Comparison of ENCODE assay signal across 9 mouse cellular contexts in genomic region chr2:166175145-166175544, GRCm38 (mm10). TPM values are rescaled to one million over a fixed set of nuclear protein-coding genes. Genes with fewer than 3 reads are reported as not detected.
DNase-seq lines count a peak whose midpoint lies in the region; ATAC-seq and TF ChIP-seq lines count a peak whose summit lies in the region.
"Had no signal": no experiment of that assay in that cellular context is flagged by ENCODE, and none has a peak within 500 bp of the region (broad histone marks: within the 10 kb centered on the region; RNA-seq: fewer than 3 reads in every experiment).

No protein-coding gene starts in this region.

- intact Hi-C loops in left cerebral cortex, postnatal 10 days (cut with DNase I) = no loop called here

- no peak for TF ChIP-seq CTCF in liver, postnatal 0 days (IDR thresholded peaks at IDR 0.05; ENCODE audit: low read depth)

- no peaks in the 10 kb centered on the region; the same call in 1 of the 2 replicates for H3K27me3 ChIP-seq in embryonic facial prominence, embryonic 14.5 days (replicated peaks; ENCODE audit: control insufficient read depth, insufficient read depth, low read length)
- no peaks in the 10 kb centered on the region for H3K27me3 ChIP-seq in intestine, embryonic 14.5 days (replicated peaks; ENCODE audit: control insufficient read depth, insufficient read depth, low read length)
- H3K27me3 ChIP-seq in neural tube, embryonic 15.5 days (replicated peaks) = peaks cover 22% of the 10 kb centered on the region; the same call in 1 of the 2 replicates
- H3K27me3 ChIP-seq in liver, postnatal 0 days (ENCODE audit: insufficient read depth, low read length) = no peaks in the 10 kb centered on the region

- H3K36me3 ChIP-seq in embryonic facial prominence, embryonic 14.5 days (ENCODE audit: control insufficient read depth, insufficient read depth, low read length) = no peaks in the 10 kb centered on the region
- no peaks in the 10 kb centered on the region for H3K36me3 ChIP-seq in intestine, embryonic 14.5 days (ENCODE audit: control insufficient read depth, insufficient read depth, low read length)
- H3K36me3 ChIP-seq in neural tube, embryonic 15.5 days = no peaks in the 10 kb centered on the region
- no peaks in the 10 kb centered on the region for H3K36me3 ChIP-seq in liver, postnatal 0 days (replicated peaks; ENCODE audit: insufficient read depth, low read length)

- 5% methylated on average over 3 of the region's 3 CpGs for WGBS in embryonic facial prominence, embryonic 14.5 days
- WGBS in intestine, embryonic 14.5 days = 8% methylated on average over 3 of the region's 3 CpGs
- 16% methylated on average over 3 of the region's 3 CpGs for WGBS in neural tube, embryonic 15.5 days
- 27% methylated on average over 3 of the region's 3 CpGs for WGBS in liver, postnatal 0 days (ENCODE audit: insufficient replicate concordance)

- H3K4me1 ChIP-seq in embryonic facial prominence, embryonic 14.5 days (ENCODE audit: control insufficient read depth, insufficient read depth, low read length) = peaks cover 35% of the 10 kb centered on the region
- peaks cover 38% of the 10 kb centered on the region for H3K4me1 ChIP-seq in intestine, embryonic 14.5 days (replicated peaks; ENCODE audit: control insufficient read depth, insufficient read depth, low read length)
- peaks cover 36% of the 10 kb centered on the region for H3K4me1 ChIP-seq in neural tube, embryonic 15.5 days
- H3K4me1 ChIP-seq in liver, postnatal 0 days (ENCODE audit: insufficient read depth) = 0 out of 2 replicates have a peak, but pooled peaks cover 2% of the 10 kb centered on the region

- DNase-seq in retina, postnatal 1 day = peak; percentile 48
- DNase-seq in retina, embryonic 14.5 days (ENCODE audit: low spot score) = no peak
- DNase-seq in embryonic facial prominence, embryonic 14.5 days (ENCODE audit: low spot score) = peak; percentile 83
- DNase-seq in intestine, embryonic 14.5 days (ENCODE audit: low spot score) = no peak
- no peak for DNase-seq in left cerebral cortex, postnatal 10 days (ENCODE audit: extremely low spot score in 1 of 2, low spot score in 2 of 2)
- no peak for DNase-seq in liver, postnatal 0 days
- no peak for DNase-seq in kidney, postnatal 36 days
- DNase-seq: kidney, adult 2 months had no signal

- no peak for TF ChIP-seq EP300 in liver, postnatal 0 days (IDR thresholded peaks at IDR 0.05; ENCODE audit: low read depth)

- no peaks in the 10 kb centered on the region for H3K9me3 ChIP-seq in embryonic facial prominence, embryonic 14.5 days (ENCODE audit: control insufficient read depth, low read length)
- H3K9me3 ChIP-seq in intestine, embryonic 14.5 days (ENCODE audit: control insufficient read depth, low read length) = no peaks in the 10 kb centered on the region
- no peaks in the 10 kb centered on the region for H3K9me3 ChIP-seq in neural tube, embryonic 15.5 days (replicated peaks)
- no peaks in the 10 kb centered on the region for H3K9me3 ChIP-seq in liver, postnatal 0 days (ENCODE audit: low read length)

- peak overlapping the region; percentile 67 for H3K27ac ChIP-seq in embryonic facial prominence, embryonic 14.5 days (replicated peaks; ENCODE audit: low read depth, low read length)
- peak overlapping the region; percentile 66; the same call in 1 of the 2 replicates for H3K27ac ChIP-seq in intestine, embryonic 14.5 days (ENCODE audit: low read depth)
- H3K27ac ChIP-seq in neural tube, embryonic 15.5 days (replicated peaks) = peak overlapping the region; percentile 72
- H3K27ac ChIP-seq in liver, postnatal 0 days (ENCODE audit: low read depth) = no peak overlapping the region

- peak; percentile 59 for ATAC-seq in embryonic facial prominence, embryonic 14.5 days (ENCODE audit: low read depth)
- no peak for ATAC-seq in intestine, embryonic 14.5 days (replicated peaks; ENCODE audit: low FRiP score, low TSS enrichment, low read depth)
- peak; percentile 71 for ATAC-seq in neural tube, embryonic 15.5 days (ENCODE audit: low FRiP score)
- ATAC-seq in liver, postnatal 0 days = no peak

- no peak overlapping the region for H3K4me3 ChIP-seq in embryonic facial prominence, embryonic 14.5 days (ENCODE audit: low read depth, low read length)
- no peak overlapping the region for H3K4me3 ChIP-seq in intestine, embryonic 14.5 days (ENCODE audit: low read depth, low read length)
- no peak overlapping the region for H3K4me3 ChIP-seq in neural tube, embryonic 15.5 days (replicated peaks)
- H3K4me3 ChIP-seq in liver, postnatal 0 days (ENCODE audit: low read depth, low read length) = no peak overlapping the region

- no peak overlapping the region for H3K4me2 ChIP-seq in embryonic facial prominence, embryonic 14.5 days (ENCODE audit: low read depth, low read length)
- peak overlapping the region; percentile 7; the same call in 1 of the 2 replicates for H3K4me2 ChIP-seq in intestine, embryonic 14.5 days (ENCODE audit: low read length)
- peak overlapping the region; percentile 25; the same call in 1 of the 2 replicates for H3K4me2 ChIP-seq in neural tube, embryonic 15.5 days
- no peak overlapping the region for H3K4me2 ChIP-seq in liver, postnatal 0 days (ENCODE audit: low read depth, low read length)

- no peak overlapping the region for H3K9ac ChIP-seq in embryonic facial prominence, embryonic 14.5 days (ENCODE audit: low read depth, low read length)
- H3K9ac ChIP-seq in intestine, embryonic 14.5 days (ENCODE audit: low read length) = no peak overlapping the region
- no peak overlapping the region for H3K9ac ChIP-seq in neural tube, embryonic 15.5 days (replicated peaks)
- no peak overlapping the region for H3K9ac ChIP-seq in liver, postnatal 0 days (replicated peaks)

RNA-seq across cellular contexts. Expression of gene Sulf2, which starts 19.7 kb away (rescaled TPM):
- 139 and 160 TPM in 2 replicates for polyA plus RNA-seq in embryonic facial prominence, embryonic 14.5 days (2014; fragmentation: Nextera tagmentation; extraction: Ambion mirVana)
- 134 TPM in 2 replicates for polyA plus RNA-seq in intestine, embryonic 14.5 days (2014; fragmentation: Nextera tagmentation; extraction: Ambion mirVana)
- 118 and 123 TPM in 2 replicates for polyA plus RNA-seq in neural tube, embryonic 15.5 days (2015; fragmentation: Nextera tagmentation; extraction: Ambion mirVana)
- 100 to 1,000 TPM; 148 to 169 TPM for total RNA-seq in left cerebral cortex, postnatal 10 days (2021)
- 1.6 and 1.8 TPM in 2 replicates for polyA plus RNA-seq in liver, postnatal 0 days (2015; fragmentation: Nextera tagmentation; extraction: Ambion mirVana)

Comparison
In these comparisons a context has a peak if more than half of its experiments do, and no peak if none do; other contexts are left out.
1. DNase-seq: peak in retina, postnatal 1 day (single experiment) and embryonic facial prominence, embryonic 14.5 days (single experiment); none in retina, embryonic 14.5 days (single experiment), intestine, embryonic 14.5 days (single experiment), left cerebral cortex, postnatal 10 days (0 of 2), liver, postnatal 0 days (single experiment) and kidney, postnatal 36 days (0 of 2).
2. ATAC-seq: peak in embryonic facial prominence, embryonic 14.5 days (single experiment) and neural tube, embryonic 15.5 days (single experiment); none in intestine, embryonic 14.5 days (single experiment) and liver, postnatal 0 days (single experiment).
3. H3K4me2 ChIP-seq: peak in intestine, embryonic 14.5 days (single experiment) and neural tube, embryonic 15.5 days (single experiment); none in embryonic facial prominence, embryonic 14.5 days (single experiment) and liver, postnatal 0 days (single experiment).
4. RNA of gene Sulf2, which starts 19.7 kb away (polyA plus RNA-seq): 139 to 160 TPM in embryonic facial prominence, embryonic 14.5 days, 134 TPM in intestine, embryonic 14.5 days and 118 to 123 TPM in neural tube, embryonic 15.5 days; 1.6 to 1.8 TPM in liver, postnatal 0 days; every median in the first group is over 10 times any median in the second.